Mouse (Mus musculus) brain, embryonic 14.5 days (tissue): ENCODE data around the gene Traf7. TPM values are rescaled to one million over a fixed set of nuclear protein-coding genes. Genes with fewer than 3 reads are reported as not detected.

ENCODE experiments used
- DNase-seq: peaks from one replicate; pipeline ENCODE4 v3.0.0-alpha.2; 2011; ENCODE audit warnings: low read depth
- CTCF ChIP-seq: fragments of 200-500 bp; IDR thresholded peaks from 2 replicates; pipeline ENCODE4 v1.5.1; 2012; ENCODE audit warnings: inconsistent platforms, mild to moderate bottlenecking, moderate library complexity, borderline replicate concordance; ENCODE audit not compliant: insufficient read depth, insufficient read length; ENCODE audit errors: extremely low read depth
- POLR2A ChIP-seq: fragments of 200-500 bp; IDR thresholded peaks from 2 replicates; pipeline ENCODE4 v1.6.1; 2012; ENCODE audit warnings: mild to moderate bottlenecking, inconsistent platforms, borderline replicate concordance; ENCODE audit not compliant: poor library complexity, insufficient read depth, insufficient read length, severe bottlenecking; ENCODE audit errors: extremely low read depth
- polyA plus RNA-seq: library from polyadenylated mRNA; depleted of rRNA; stranded (reverse); fragments of >200 nt; gene quantifications from 2 replicates; pipeline ENCODE4 v1.2.3, GENCODE M21; 2012

Gene Traf7
- polyA plus RNA-seq, 1 experiment, result 310 TPM

DNA sequence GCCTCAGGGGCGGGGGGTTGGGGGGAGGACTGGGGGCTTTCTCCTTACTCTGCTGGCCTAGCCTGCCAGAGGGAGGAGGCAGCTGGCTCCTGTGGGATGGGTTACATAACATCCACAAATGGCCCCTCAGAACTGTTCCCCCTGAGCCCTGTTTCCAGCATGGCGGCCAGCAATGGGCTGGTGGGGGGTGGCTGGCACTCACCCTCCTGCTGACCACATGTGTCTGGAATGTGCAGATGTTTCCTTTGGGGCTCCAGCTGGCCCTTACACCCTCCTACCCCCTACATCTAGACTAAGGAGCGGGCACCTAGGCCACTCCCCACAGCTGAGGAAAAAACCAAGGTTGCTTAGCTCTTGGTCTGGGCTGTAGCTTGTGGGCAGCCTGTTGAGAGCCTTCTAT is 31.4 kb upstream of the Traf7 start:
- TF ChIP-seq POLR2A (no peak), CTCF (no peak)

DNA sequence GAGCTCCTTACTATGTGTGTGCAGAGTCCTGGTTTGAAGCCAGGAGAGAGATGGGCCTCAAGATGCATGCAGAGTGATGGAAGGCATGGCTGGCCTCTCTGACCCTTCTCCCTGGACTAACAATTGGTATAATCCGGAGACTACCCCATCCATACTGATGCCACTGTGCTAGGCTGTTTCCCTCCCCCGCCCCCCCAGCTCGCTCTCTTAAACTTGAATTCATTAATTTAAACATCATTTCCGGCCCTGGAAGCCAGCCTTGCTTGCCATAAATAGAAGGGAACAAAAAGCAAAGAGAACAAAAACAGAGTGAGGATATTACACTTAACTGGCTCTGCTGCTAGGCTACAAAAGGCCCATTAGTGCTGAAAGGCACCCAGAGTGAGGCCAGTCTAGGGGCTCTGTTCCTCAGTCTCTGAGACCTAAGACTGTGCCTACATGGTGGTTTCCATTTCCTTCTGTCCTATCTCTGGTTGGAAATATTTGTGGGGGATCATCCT is 30.9 kb upstream of the Traf7 start:
- TF ChIP-seq POLR2A (no peak), CTCF (no peak)
- DNase-seq, result peak; percentile 83

More for the DNA sequence above, 31.4 kb upstream of the Traf7 start:
- no peak for DNase-seq

DNA sequence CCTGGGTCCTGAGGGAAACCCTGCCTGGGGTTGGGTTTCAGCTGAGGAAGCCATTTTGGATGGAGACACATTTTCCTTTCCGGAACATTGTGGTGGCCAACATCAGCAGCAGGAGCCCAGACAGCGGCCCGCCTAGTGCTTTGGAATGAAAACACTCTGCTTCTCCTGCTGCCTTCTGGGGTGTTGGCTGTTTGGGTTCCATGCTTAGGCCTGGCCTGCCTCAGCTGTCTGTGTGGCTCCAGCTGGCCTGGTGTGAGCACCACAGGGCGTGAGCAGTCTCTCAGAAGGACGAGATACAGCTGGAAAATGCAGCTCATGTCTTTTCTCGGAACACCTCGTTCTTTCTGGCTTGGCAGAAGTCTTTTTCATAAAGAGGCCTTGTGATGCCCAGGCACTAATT is 29.4 kb upstream of the Traf7 start:
- TF ChIP-seq POLR2A, result no peak
- no peak for TF ChIP-seq CTCF
- DNase-seq, result no peak

DNA sequence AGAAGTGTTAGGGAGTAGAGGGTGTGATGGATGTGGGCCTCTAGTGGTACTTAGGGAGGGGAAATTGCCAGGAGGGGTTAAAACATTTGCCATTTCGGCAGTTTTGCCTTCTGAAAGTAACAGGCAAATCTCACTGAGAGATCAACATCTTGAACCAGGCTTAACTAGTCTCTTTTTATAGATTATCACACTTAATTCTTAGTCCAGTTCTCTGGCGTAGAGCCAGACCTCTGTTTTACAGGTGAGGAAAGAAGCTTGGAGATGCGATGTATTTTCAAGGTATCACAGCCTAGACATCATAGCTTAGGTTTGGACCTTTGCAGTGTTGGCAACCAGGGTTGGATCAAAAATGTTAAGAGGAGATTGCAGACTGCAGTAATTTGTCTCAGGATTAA is 23.3 kb upstream of the Traf7 start:
- TF ChIP-seq POLR2A, result no peak
- DNase-seq, result no peak

DNA sequence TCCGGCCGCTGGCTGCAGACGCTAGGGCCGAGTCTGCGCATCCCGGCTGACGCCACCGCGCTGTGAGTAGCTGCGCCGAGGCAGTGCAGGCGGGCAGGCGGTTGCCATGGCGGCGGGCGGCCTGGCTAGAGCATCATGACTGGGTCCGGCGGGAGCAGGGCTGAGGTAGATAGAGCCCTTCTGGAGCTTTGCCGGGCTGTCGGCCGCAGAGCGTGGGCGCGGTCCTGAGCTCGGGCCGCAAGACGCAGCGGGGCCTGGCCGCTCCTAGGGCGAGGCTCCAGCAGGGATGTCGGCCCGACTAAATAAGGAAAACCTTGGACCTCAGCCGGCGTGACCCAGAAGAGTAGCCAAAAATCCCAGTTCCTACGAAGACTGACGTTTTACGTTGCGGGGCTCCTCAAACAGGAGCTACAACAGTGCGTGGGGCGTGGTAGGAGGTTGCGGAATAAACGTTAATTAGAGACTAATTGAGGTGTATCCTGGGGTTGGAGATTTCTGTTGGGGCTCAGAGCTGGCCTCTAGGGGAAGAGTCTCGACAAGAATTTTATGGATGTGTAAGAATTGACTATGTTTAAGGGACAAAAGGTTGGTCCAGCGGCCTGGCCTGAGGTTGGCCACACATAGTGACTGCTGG is 22.8 kb upstream of the Traf7 start:
- DNase-seq, result peak; percentile 88
- TF ChIP-seq CTCF (no peak), POLR2A (no peak)

DNA sequence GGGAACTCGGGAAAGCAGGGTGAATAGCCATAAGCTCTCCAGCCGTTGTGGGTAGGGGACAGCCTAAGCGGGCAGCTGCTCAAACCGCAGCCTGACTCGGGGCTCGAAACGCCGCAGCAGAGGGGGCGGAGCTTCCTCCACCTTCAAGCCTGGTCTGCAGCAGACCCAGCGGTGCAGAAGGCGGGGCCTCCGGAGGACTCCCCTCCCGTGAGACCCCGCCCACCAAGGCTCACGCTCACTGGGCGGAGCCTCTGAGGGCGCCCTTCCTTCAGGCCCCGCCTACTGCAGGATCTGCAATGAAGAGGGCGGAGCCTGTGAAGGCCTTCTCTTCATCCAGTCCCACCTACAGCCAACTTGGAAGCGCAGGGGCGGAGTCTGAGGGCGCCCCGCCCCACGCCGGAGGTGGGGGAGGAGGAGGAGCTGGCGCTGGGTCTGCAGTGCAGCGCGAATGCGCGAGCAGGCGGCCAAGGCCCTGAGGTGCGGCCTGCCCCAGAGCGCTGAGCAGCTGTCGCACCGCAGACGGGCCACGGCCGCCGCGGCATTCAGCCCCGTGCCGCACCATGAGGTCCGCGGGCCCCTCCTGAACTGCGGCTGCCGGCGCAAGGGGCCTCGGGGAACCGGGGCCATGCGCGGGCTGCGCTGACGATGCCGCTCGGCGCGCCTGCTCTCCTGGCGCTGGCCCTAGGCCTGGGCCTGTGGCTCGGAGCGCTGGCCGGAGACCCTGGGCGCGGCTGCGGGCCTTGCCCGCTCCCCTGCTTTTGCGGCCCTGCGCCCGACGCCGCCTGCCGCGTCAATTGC is 22.1 kb upstream of the Traf7 start, which contains the start of gene Pkd1:
TSS of gene Pkd1 (plus strand) at position 217 of the 798 bp plus-strand sequence.
- peak; percentile 99 for DNase-seq

DNA sequence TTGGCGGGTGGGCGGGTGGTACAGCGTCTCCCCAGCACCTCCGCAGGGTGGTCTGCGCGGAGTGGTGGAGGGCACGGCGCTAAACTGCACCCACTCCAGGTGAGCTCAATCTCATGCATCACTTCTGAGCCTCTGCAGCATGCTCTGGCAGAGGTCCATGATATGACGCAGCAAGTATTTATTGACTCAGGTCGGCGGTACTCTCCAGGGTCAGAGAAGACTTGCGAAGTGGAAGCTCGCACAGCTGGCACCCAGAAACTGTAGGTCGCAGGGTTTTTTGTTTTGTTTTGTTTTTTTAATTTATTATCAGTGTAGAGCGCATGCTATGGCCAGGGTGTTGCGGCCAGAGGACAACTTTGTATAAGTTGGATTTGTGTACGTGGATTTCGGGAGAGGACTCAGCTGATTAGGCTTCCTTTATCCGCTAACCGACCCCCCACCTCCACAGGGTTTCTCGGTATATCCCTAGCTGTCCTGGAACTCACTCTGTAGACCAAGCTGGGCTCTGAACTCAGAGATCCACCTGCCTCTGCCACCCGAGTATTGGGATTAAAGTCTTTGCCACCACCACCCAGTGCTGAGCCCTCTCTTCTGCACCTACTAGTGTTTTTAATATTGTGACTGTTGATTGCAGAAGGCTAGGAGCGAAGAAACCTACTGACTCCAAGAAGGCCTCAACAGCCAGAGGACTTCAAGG is 21.3 kb upstream of the Traf7 start:
- TF ChIP-seq POLR2A (no peak), CTCF (no peak)
- DNase-seq, result peak; percentile 56

More for the DNA sequence above, 22.1 kb upstream of the Traf7 start, which contains the start of gene Pkd1:
- TF ChIP-seq POLR2A (peak; percentile 100), CTCF (no peak)

DNA sequence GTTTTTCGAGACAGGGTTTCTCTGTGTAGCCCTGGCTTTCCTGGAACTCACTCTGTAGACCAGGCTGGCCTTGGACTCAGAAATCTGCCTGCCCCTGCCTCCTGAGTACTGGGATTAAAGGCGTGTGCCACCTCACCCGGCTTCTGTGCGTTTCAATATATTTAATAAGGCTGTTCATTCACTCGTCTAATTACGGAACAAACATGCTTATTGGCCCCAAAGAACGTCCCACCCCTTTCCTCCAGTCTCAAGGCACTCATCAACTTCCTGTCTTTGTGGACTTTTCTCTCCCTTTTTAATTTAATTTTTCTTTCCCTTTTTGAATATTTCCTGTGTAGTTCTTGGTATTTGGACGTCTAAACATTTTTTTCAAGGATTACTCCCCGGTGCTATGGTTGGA is 20.7 kb upstream of the Traf7 start:
- DNase-seq, result no peak
- TF ChIP-seq POLR2A (no peak), CTCF (no peak)

DNA sequence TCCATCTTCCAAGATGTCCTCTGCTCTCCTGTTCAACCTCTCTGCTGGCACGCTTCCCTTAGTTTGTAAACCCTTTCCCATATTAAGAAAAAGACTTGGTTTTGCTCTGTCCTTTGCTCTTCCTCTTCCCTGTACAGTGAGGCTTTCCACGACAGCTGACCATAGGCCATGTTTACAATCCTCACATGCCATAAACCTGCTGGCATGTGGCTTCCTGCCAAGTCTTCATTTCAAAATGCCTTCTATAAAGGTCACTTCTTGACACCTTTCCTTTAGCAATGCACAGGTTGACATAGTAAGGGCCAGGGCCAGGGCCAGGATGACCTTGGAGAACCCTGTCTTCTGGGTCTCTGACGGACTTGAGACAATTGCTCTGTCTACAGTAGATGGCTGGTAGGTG is 18.5 kb upstream of the Traf7 start:
- DNase-seq, result no peak
- TF ChIP-seq CTCF (no peak), POLR2A (no peak)

DNA sequence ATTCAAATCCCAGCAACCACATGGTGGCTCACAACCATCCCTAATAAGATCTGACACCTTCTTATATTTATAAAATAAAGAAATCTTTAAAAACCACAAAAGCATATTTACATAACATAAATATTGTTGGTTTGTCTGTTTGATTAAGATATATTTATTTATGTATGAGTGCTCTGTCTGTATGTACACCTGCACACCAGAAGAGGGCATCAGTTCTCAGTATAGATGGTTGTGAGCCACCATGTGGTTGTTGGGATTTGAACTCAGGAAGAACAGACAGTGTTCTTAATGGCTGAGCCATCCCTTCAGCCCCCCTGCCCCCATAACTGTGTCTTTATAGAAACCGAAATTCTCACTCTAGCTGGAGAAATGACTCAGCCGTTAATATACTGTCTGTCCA is 17.5 kb upstream of the Traf7 start:
- DNase-seq, result no peak
- TF ChIP-seq POLR2A, result no peak
- no peak for TF ChIP-seq CTCF

DNA sequence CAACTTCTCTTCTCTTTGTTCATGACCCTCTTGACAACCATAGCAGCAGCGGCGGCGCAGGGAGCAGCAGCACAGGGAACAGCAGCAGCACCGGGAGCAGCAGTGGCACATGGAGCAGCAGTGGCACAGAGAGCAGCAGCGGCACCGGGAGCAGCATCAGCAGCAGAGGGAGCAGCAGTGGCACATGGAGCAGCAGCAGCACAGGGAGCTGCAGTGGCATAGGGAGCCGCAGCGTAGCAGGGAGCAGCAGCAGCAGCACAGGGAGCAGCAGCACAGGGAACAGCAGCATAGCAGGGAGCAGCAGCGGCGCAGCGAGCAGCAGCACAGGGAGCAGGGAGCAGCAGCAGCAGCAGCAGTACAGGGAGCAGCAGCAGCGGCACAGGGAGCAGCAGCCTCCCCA is 16.9 kb upstream of the Traf7 start:
- TF ChIP-seq POLR2A, result no peak
- no peak for TF ChIP-seq CTCF
- DNase-seq, result peak; percentile 59

DNA sequence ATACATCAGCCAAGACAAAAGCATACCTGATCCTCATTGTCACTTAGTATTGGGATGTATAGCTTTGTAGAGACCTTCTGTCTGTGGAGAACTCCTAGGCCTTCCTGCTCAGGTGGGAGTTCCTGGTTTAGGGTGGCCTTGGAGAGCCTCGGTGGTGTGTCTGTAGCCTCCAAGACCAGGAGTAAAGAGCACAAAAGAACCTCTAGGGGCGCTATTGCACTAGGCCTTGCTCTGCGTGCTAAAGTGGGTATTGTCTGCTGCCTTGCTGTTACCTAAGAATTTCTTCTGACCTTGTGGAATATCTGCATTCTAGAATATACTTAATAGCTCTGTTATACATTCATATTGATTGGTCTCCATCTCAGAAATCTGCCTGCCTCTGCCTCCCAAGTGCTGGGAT is 12.6 kb upstream of the Traf7 start:
- DNase-seq, result peak; percentile 65
- peak; percentile 70 for TF ChIP-seq CTCF
- no peak for TF ChIP-seq POLR2A

DNA sequence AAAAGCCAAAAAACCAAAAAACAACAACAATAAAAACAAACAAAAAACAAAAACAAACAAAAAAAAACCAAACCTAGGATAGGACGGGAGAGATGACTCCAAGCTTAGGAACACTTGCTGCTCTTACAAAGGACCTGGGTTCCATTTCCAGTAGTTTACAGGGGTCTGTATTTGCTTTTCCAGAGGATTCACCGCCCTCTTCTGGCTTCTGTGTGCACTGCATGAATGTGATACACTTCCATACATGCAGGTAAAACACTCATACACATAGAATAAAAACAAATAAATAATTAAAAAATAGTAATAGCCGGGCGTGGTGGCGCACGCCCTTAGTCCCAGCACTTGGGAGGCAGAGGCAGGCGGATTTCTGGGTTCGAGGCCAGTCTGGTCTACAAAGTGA is 11.2 kb upstream of the Traf7 start:
- peak; percentile 74 for DNase-seq
- TF ChIP-seq CTCF (peak; percentile 50; the same call in 1 of the 2 replicates), POLR2A (no peak)

DNA sequence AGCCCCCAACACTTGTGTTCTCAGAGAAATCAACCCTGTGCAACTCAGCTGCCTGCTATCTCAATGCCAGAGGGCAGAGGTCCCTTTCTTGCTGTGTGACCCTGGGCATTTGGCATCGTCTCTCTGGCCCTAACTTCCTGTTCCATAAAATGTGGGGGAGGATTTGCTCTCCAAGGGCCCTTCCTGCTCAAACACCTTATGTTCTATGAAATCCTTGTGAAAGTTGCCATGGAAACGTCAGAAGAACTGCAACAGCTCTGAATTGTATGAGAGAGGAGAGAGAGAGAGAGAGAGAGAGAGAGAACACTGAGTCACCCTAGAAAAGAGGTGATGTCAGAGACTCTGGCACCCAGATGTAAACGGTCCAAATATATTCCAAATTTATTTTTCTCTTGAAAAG is 9.8 kb upstream of the Traf7 start:
- TF ChIP-seq POLR2A, result no peak
- TF ChIP-seq CTCF, result no peak
- DNase-seq, result peak; percentile 76

DNA sequence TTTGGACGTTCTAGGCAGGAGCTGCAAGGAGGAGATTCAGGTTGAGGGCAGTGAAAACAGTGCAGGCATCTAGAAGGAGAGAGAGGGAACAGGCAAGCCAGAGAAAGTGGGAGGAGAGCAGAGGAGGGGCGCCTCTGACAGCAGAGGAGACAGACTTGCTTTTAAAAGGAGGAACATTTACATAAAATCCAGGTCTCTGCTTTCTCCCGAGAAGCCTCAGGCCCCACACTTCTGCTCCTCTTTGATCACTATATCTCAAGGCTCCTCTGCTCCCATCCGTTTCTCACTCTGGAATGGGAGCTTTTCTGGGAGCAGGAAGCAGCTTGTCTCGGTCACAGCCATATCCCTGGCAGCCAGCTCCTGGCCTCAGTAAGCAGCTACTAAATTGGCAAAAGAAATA is 7.6 kb upstream of the Traf7 start:
- DNase-seq, result no peak
- TF ChIP-seq CTCF (no peak), POLR2A (no peak)
